Mouse (Mus musculus) cerebellum, adult 2 months (tissue): ENCODE measurements around the gene Smarcc1.

Source experiments
- CTCF ChIP-seq: fragments of 200-500 bp; IDR thresholded peaks from 2 replicates; pipeline ENCODE4 v1.5.1; 2011; ENCODE audit warnings: low read depth, mild to moderate bottlenecking, control low read depth, low read length, moderate library complexity, borderline replicate concordance; ENCODE audit not compliant: insufficient read depth
- POLR2A ChIP-seq: fragments of 200-500 bp; IDR thresholded peaks from 2 replicates; pipeline ENCODE4 v1.6.1; 2011; ENCODE audit warnings: low read length, control low read depth, borderline replicate concordance; ENCODE audit not compliant: insufficient read depth

GRCm38 (mm10) chr9:110259118-110259517 lies 141.6 kb downstream of the Smarcc1 start:
- TF ChIP-seq CTCF (no peak), POLR2A (no peak)
